Comparison of ENCODE assay signal across 17 mouse cellular contexts in the genomic region with DNA sequence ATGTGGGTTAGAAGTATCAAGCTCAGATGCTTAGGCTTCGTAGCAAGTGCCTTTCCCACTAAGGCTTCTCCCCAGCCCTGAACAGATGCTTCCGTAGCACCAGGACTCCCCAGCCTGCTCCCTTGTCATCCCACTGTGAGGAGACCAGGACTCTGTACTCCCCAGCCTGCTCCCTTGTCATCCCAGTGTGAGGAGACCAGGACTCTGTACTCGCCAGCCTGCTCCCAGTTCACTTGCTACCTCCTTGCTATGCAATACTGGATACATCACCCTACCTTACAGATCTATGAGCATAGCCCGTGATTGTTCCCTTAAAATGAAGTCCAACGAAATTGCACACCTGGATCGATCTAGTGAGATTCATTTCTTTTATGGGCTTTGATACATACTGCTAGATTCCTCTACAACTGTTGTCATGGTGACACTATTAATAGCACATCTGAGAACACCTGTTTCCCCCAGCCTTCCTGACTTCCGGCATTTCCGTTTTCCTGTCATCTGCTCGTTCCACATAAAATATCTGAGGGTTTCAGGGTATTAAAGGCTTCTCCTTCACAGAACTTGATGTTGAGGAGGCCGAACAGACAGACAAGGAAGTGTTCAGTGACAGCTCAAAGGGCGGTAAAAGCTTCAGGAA. TPM values are rescaled to one million over a fixed set of nuclear protein-coding genes. Genes with fewer than 3 reads are reported as not detected.
DNase-seq lines count a peak whose midpoint lies in the region; ATAC-seq lines count a peak whose summit lies in the region.
"Had no signal": no experiment of that assay in that cellular context is flagged by ENCODE, and none has a peak within 500 bp of the region (broad histone marks: within the 10 kb centered on the region; RNA-seq: fewer than 3 reads in every experiment).

No protein-coding gene starts in this region.

- H3K27ac ChIP-seq in kidney, embryonic 14.5 days (ENCODE audit: low read depth, low read length): no peak overlapping the region
- H3K27ac ChIP-seq: heart, embryonic 13.5 days; hindbrain, embryonic 13.5 days; liver, embryonic 12.5 days; neural tube, embryonic 12.5 days had no signal

- no peaks in the 10 kb centered on the region for H3K9me3 ChIP-seq in kidney, embryonic 14.5 days (ENCODE audit: control insufficient read depth, low read length)
- H3K9me3 ChIP-seq: heart, embryonic 13.5 days; hindbrain, embryonic 13.5 days; liver, embryonic 12.5 days; neural tube, embryonic 12.5 days had no signal

- whole genome bisulfite sequencing in kidney, embryonic 14.5 days: 63% methylated on average over 11 of the region's 11 CpGs

- no peaks in the 10 kb centered on the region for H3K27me3 ChIP-seq in kidney, embryonic 14.5 days (ENCODE audit: control insufficient read depth, insufficient read depth, low read length)
- H3K27me3 ChIP-seq: liver, embryonic 12.5 days; neural tube, embryonic 12.5 days had no signal

- ATAC-seq in frontal cortex, adult (ENCODE audit: low TSS enrichment): peak; percentile 34
- ATAC-seq in kidney, embryonic 14.5 days (ENCODE audit: low FRiP score, low TSS enrichment): no peak
- peak; percentile 82 to 86 for ATAC-seq in hematopoietic stem cell, adult 5-6 weeks (replicated peaks in 1 of 2; ENCODE audit: insufficient read depth in 1 of 2, low FRiP score in 2 of 2, low TSS enrichment in 1 of 2, low read depth in 1 of 2, poor library complexity in 2 of 2, severe bottlenecking in 2 of 2)
- ATAC-seq: liver, embryonic 12.5 days; lung, postnatal 0 days had no signal

- H3K4me2 ChIP-seq in kidney, embryonic 14.5 days (replicated peaks; ENCODE audit: low read depth, low read length): no peak overlapping the region
- H3K4me2 ChIP-seq: heart, embryonic 13.5 days; hindbrain, embryonic 13.5 days; liver, embryonic 12.5 days; neural tube, embryonic 12.5 days had no signal

- H3K4me3 ChIP-seq in kidney, embryonic 14.5 days (ENCODE audit: low read length): no peak overlapping the region
- H3K4me3 ChIP-seq: heart, embryonic 13.5 days; hindbrain, embryonic 13.5 days; liver, embryonic 12.5 days; neural tube, embryonic 12.5 days had no signal

- DNase-seq in frontal cortex, postnatal 36 days (ENCODE audit: low spot score in 2 of 2): no peak
- DNase-seq in kidney, postnatal 14 days: peak; percentile 11
- DNase-seq in brain, adult 2 months (ENCODE audit: low read depth, low spot score): peak; percentile 50
- DNase-seq in adipocyte (ENCODE audit: low spot score): no peak
- DNase-seq: adrenal gland, adult 2 months; embryo, embryonic 11 days; gastrocnemius, postnatal 36 days; kidney, adult 9 months; thymus, adult 2 months had no signal

- no peaks in the 10 kb centered on the region for H3K4me1 ChIP-seq in kidney, embryonic 14.5 days (ENCODE audit: control insufficient read depth, insufficient read depth, low read length)
- H3K4me1 ChIP-seq: hindbrain, embryonic 13.5 days; liver, embryonic 12.5 days; neural tube, embryonic 12.5 days had no signal

- no peak overlapping the region for H3K9ac ChIP-seq in kidney, embryonic 14.5 days (ENCODE audit: low read depth, low read length)
- H3K9ac ChIP-seq: heart, embryonic 13.5 days; hindbrain, embryonic 13.5 days; liver, embryonic 12.5 days; neural tube, embryonic 12.5 days had no signal

- H3K36me3 ChIP-seq in kidney, embryonic 14.5 days (ENCODE audit: control insufficient read depth, insufficient read depth, low read length): peaks cover 10% of the 10 kb centered on the region; the same call in 1 of the 2 replicates

RNA-seq across cellular contexts. Expression of a gene that starts 23.0 kb away (rescaled TPM):
- polyA plus RNA-seq in kidney, embryonic 14.5 days (2014; fragmentation: Nextera tagmentation; extraction: Ambion mirVana): 13.1 and 21.8 TPM in 2 replicates
- total RNA-seq in hematopoietic stem cell, adult 5-6 weeks (2017): 18.0 and 19.2 TPM in 2 replicates

RNA-seq across cellular contexts. Expression of a gene that starts 23.1 kb away (rescaled TPM):
- 22.6 and 34.2 TPM in 2 replicates for polyA plus RNA-seq in kidney, embryonic 14.5 days (2014; fragmentation: Nextera tagmentation; extraction: Ambion mirVana)
- 37.8 and 50.4 TPM in 2 replicates for total RNA-seq in hematopoietic stem cell, adult 5-6 weeks (2017)

Comparison
In these comparisons a context has a peak if more than half of its experiments do, and no peak if none do; other contexts are left out.
1. DNase-seq: peak in kidney, postnatal 14 days (single experiment) and brain, adult 2 months (single experiment); none in frontal cortex, postnatal 36 days (0 of 2) and adipocyte (single experiment).